Mouse (Mus musculus): Measurements from ENCODE around the gene Hoxa10.

- TF ChIP-seq CTCF (IDR thresholded peaks at IDR 0.05; ENCODE audit: extremely low read depth, insufficient read depth, insufficient read length, insufficient replicate concordance) (no peak), POLR2A (IDR thresholded peaks at IDR 0.05; ENCODE audit: low read depth, low read length) (peak; percentile 73)
These were observed 48.6 kb downstream of the Hoxa10 start for GRCm38 (mm10) chr6:52191860-52192550.
